Mouse (Mus musculus): Measurements from ENCODE around the gene Enkur.
A peak's percentile ranks its signal among the peaks of the same experiment; 100 is the strongest.
"Not testable (repeated sequence)": the region's sequence is repeated elsewhere in the genome, so short reads cannot be mapped to it uniquely, and the experiment has no call there.

Gene Enkur

DNA sequence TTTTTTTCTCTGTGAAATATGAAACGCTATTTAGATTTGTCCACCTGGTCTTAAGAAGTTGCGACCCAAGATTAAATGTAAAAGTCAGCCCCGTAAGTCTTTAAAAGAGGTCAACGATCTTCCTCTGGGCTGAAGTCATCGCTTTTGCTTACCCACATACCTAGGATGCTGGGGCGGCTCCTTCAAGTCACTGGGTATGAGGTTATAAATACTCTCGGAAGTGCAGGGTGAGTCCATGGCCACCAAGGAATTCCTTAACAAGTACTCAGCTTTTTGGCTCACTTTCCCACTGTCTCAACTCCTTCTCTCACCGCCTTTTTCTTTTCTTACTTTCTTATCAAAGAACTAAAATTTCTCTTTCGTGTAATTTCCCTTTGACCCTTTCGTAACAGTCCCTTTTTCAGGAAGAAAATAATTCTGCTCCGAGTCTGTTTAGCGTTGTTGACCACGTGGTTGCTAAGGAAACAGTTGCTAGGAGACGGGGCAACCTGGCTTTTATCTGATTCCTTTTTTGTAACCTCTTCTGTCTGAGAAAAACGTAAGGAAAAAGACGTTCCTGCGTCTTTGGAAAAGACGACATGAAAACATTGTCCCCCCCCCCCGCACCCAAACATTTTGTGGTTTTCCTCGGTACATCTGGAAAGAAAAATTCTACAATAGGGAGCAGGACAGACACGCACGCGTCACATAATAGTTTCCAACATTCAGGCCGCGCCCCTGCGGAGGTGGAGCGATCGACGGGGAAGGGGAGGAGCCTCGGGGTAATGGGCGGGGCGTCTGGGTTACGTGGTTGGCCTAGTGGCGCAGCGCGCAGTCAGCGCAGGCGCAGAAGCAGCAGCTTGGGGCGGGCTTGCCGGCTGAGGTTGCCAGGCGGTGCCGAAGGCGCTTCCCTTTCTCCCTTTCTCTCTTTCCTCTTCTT is at the start of gene Enkur, which contains the start of gene Thnsl1:
Gene Enkur, minus strand, starts transcription at position 454 of the 919 bp plus-strand sequence.
Gene Thnsl1, plus strand, starts transcription at position 813 of the 919 bp plus-strand sequence.
- DNase-seq (ENCODE audit: low read depth): peak; percentile 97

DNA sequence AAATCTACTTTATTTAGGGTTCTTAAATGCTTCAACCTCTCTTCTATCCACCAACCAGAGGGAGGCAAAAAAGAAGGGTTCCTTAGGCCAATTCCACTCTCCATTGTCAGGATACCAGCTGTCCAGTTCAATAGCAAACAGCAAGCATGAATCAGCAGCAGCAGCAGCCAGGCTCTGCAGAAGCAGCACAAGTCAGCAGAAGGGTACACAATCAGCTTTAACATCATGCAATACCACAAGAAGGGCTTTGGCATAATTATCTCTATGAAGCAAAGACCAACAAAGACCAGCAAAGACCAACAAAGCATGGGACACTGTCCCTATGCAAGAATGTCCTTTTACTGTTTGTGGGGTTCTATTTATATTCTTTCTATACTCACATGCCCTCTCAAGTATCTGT is 49.1 kb upstream of the Enkur start:
- DNase-seq (ENCODE audit: low read depth): no peak

- DNase-seq (ENCODE audit: low read depth): no peak
These were observed 48.5 kb upstream of the Enkur start for GRCm38 (mm10) chr2:21253644-21254043.

DNA sequence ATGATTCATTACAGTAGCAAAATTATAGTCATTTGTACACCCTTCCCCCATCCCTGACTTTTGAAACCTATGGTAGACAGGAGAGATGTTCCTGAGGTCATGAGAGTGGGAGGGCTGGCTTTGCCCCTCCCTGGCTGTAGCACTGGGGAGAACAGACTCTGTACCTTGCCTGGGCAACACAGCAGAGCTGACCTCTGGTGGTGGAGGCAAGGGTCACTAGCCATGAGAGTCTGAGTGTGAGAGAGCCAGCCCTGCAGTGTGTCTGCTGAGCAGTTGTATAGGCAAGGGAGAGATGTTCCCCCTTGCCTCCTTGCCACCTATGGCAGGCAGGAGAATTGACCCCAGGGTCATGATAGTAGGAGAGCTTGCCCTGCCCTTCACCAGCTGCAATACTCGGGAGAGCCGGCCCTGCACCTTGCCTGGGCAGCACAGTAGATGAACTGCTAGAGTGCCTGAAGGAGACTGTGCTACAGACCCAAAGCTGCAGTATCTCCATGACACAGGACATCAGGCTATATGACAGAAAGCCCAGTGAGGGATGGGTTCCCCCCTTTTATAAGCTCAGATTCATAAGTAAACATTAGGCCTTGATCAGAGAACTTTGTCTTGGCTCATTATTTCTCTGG is 40.4 kb upstream of the Enkur start:
- no peak for DNase-seq (ENCODE audit: low read depth)

DNA sequence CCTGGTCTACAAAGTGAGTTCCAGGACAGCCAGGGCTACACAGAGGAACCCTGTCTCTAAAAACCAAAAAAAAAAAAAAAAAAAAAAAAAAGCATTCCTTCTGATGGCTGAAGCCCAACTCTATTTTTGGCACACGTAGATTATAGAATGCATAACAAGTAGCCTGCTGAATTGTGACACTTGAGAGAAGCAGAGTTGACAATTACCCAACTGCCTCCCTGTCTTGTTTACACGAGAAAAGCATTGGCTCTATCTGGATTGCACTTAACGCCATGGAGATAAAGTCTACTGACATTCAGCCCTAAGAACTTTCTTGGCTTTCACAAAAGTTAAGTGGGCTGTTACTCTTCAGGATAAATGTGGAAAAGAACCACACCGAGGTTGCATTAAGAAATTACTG is 39.8 kb upstream of the Enkur start:
- DNase-seq (ENCODE audit: low read depth): no peak

GRCm38 (mm10) chr2:21244104-21244503 is 38.9 kb upstream of the Enkur start:
- not testable (repeated sequence) for DNase-seq (ENCODE audit: low read depth)

GRCm38 (mm10) chr2:21236846-21237245 is 31.7 kb upstream of the Enkur start:
- DNase-seq (ENCODE audit: low read depth): peak; percentile 70

DNA sequence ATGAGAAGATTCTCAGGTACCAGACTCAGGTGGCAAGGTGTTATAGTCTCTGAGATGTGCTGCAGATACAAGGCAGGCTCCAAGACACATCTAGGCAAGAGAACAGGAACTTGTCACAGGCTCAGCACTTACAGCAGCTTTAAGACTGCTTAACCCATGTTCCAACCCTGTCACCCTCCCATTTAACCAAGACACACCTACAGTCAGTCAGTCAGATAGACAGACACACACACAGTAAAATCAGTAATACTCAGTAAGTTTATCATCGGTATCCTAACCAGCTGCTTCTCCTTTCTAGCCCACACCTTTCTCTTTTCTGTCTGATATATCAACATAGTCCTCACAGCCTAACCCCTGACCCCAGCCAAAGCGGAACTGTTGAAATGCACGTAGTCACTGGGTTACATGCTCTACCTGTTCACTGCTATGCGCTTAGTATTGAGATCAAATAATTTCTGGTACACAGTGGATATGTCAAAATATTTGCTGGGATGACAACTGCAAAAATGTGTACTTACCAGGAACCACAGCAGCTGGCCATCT is 30.8 kb upstream of the Enkur start:
- no peak for DNase-seq (ENCODE audit: low read depth)

DNA sequence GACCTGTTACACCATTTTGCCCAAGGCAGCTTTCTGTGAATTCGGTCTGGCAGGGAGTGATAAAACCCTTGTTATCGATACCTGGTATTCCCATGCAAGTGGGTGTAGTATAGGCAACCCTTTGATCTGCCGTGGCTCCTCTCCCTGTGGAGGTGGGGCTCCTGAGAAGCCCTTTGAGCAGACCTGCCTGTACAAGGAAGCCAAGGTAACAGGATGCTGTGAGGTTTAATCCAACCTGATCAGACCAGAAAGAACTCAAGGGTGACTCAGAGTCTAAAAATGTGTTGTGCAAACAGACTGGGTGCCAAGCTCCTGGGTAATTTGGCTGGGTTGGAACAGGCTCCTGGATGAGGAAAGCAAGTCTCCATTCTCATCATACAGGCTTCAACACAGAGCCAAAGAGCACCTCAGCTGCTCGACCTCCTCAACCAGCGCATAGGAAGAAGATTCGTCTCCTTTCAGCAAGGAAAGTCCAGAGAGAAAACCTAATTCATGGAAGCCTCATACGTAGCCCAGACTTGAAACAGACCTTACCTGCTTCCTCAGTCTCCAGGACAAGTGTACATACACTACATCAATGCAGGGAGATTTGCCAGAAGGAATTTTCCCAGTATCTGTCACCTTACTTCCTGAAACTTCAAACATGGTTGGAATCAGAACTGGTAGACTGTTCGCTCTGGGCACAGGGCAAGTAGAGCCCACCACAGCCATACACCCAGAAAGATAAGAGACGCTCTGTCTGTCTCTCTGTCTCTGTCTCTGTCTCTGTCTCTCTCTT is 29.9 kb upstream of the Enkur start:
- no peak for DNase-seq (ENCODE audit: low read depth)

DNA sequence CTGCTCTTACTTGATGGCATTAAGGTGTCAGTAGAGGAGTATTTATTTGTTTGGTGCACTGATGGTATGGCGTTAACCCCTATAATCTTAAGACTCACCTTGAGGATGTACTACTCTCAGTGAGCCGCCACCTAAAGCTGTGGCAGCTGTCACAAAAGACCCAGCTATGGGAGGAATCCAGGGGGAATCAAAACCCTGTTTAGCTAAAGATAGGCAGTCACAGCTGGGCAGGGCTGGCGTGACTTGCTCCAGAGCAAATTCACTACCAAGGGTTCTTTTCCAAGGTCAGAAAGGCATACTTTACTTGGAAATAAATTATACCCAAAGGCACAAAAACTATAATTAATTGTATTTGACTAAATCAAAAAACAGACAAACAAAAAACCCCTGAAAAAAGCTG is 26.0 kb upstream of the Enkur start:
- DNase-seq (ENCODE audit: low read depth): no peak

DNA sequence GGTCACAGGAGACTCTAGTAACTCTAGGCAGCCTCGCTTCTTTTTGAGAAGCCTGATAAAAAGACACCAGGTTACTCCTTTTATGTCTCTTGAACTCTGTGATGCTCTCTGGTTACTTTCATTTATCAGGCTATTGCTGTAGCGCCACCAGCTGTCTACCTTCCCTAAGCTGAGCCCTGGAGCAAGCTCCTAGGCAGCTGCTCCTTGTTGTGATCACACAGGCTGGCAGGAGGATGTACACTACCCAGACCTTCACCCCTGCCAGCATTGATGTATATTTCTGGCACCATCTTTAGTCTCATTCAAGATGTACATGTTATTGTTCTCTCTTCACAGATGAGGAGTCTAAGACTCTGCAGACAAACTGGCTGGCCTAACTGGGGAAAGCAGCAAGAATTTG is 25.1 kb upstream of the Enkur start:
- no peak for DNase-seq (ENCODE audit: low read depth)

- peak; percentile 65 for DNase-seq (ENCODE audit: low read depth)
These were observed 17.6 kb upstream of the Enkur start for GRCm38 (mm10) chr2:21222453-21223384.

- no peak for DNase-seq (ENCODE audit: low read depth)
These were observed 10.1 kb upstream of the Enkur start for GRCm38 (mm10) chr2:21215284-21215683.

GRCm38 (mm10) chr2:21214322-21214721 is 9.2 kb upstream of the Enkur start:
- DNase-seq (ENCODE audit: low read depth): peak; percentile 48

- no peak for DNase-seq (ENCODE audit: low read depth)
These were observed 6.2 kb upstream of the Enkur start for GRCm38 (mm10) chr2:21211361-21211760.

DNA sequence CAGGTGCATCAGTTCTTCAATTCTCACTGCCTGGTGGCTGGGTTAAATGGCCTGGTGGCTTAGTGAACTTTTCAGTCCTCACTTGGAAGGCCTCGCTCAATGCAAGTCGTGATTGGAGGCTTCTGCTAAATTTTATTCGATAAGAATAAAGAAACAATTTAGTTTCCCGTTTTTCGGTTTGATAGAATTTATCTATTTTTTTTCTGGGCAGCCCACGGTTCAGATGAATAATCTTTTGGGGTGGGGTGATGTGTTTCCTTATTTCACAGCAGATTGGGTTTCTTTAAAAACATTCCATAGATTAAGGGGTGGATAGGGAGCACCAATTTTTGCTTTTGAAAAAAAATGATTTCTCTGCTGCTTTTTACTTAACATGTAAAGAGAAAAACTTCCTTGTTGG is 1.1 kb upstream of the Enkur start:
- DNase-seq (ENCODE audit: low read depth): no peak

DNA sequence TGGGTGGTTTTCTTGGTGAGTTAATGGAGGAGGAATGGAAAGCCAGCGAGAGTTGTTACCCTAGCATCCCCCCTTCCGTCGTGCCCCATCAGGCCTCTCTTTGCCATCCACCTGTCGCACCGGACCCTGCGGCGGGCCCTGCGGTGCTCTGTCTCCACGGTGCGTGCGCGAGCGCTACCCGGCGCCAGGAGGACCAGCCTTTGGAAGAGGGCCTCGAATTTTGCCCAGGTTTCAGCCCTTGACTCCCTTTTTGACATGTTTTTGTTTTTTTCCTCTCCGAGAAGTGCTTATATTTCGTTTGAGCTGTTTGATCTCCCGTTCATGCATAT is 630 bp upstream of the Enkur start:
- no peak for DNase-seq (ENCODE audit: low read depth)

DNA sequence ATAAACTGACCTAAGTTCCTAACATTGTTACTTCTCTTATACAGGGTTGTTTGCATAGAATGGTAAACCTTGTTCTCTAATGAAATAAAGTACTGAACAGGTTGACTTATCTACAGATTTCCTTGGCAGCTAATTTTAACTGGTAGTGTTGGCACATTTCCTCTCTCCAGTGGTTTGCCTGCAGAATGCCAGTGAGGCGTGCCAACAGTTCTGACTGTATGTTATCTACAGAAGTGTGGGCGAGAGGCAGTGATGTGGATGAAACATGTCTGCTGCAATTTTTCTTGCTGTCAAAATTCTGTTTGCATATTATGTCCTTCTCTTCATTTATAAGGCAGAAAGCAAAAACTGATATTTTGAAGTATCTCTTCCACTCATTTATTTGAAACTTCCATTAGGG is 2.4 kb downstream of the Enkur start:
- DNase-seq (ENCODE audit: low read depth): no peak

DNA sequence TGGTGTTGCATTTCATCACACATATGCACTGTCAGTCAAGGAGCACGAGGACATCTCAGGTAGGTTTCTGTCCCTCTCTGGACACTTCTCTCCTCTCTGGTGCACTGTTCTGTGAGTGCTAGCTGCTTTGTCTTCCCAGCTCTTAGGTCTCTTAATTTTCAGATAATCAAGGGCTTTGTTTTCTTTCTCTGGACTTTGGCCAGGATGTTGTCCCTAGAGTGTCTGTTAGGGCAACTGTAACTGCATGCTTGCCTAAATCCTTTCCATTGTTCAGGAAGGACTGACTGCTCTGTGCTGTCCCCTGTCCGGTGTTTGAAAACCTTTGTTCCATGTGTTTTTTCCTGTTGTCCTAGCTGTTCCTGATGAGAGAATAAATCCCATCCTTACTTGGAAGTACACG is 6.1 kb downstream of the Enkur start:
- DNase-seq (ENCODE audit: low read depth): no peak

DNA sequence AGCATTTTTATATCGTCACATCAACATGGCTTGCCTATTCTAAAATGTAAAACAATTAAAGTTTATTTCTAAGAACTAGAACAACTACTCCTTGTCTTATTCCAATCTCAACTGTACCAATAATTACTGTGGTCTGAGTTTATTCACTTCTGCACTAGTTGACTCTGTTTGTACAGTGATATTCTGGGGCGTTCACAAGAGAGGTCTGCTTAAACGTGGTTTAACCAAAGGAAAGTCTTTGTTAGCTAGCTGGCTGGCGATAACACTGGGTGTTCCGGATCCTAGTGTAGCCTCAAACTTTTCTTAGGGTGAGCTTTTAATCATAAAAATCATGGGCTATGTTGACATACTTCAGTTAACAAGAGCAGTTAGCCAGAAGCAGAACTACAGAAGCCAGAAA is 9.9 kb downstream of the Enkur start:
- DNase-seq (ENCODE audit: low read depth): no peak

- DNase-seq (ENCODE audit: low read depth): no peak
These were observed 13.9 kb downstream of the Enkur start for GRCm38 (mm10) chr2:21191232-21191631.
